Mouse (Mus musculus): ENCODE results near the gene Hist1h2bg. TPM values are rescaled to one million over a fixed set of nuclear protein-coding genes. Genes with fewer than 3 reads are reported as not detected.
"Not testable (repeated sequence)": the region's sequence is repeated elsewhere in the genome, so short reads cannot be mapped to it uniquely, and the experiment has no call there.

The Hist1h2bg gene
- polyA plus RNA-seq, 1 experiment from 2014 or later: 10.9 TPM

DNA sequence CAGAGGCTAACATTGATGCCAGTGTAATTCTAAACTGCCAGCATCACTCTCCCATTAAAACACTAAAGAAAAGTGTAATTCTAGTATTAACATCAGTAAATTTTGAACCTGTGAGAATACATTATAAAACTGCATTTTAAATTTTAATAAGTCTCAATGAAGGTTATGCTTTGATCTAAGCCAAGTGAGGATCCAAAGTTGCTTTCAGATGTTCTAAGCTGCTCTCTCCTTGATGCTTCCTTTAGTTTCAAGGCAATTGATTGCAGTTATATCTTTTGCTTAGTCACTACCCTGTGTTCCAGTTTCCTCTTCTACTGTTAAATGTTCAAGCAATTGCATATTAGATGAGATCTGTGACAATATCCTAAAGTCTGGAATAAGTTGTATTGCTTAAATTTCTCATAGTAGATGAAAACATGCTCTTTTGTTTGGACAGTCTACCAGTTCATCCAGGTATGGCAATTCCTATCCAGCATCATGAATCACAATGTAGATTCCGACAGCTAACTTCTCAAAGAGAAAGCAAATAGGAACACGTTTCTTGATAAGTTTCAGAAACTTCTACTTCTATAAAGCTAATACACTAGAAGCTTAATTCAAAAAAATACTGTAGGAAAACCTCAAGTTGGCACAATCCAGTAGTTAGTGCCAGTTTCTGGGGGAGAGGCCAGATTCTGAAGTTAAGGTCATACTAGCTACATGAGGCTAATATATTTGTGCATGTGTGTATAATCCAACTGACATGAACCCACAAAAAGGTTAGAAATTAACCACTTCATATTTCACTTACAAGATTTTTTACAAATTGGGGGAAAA, 1.2 kb downstream of the Hist1h2bg start:
- 21% methylated on average over 2 of the region's 2 CpGs for whole genome bisulfite sequencing
- Histone ChIP-seq H3K27me3 (no peaks in the 10 kb centered on the region), H3K36me3 (no peaks in the 10 kb centered on the region), H3K27ac (peak overlapping the region; percentile 98), H3K4me2 (peak overlapping the region; percentile 68), H3K9me3 (replicated peaks) (no peaks in the 10 kb centered on the region), H3K4me3 (replicated peaks) (peak overlapping the region; percentile 53), H3K9ac (peak overlapping the region; percentile 63), H3K4me1 (peaks cover 26% of the 10 kb centered on the region)
- ATAC-seq (replicated peaks; ENCODE audit: low FRiP score): no peak

DNA sequence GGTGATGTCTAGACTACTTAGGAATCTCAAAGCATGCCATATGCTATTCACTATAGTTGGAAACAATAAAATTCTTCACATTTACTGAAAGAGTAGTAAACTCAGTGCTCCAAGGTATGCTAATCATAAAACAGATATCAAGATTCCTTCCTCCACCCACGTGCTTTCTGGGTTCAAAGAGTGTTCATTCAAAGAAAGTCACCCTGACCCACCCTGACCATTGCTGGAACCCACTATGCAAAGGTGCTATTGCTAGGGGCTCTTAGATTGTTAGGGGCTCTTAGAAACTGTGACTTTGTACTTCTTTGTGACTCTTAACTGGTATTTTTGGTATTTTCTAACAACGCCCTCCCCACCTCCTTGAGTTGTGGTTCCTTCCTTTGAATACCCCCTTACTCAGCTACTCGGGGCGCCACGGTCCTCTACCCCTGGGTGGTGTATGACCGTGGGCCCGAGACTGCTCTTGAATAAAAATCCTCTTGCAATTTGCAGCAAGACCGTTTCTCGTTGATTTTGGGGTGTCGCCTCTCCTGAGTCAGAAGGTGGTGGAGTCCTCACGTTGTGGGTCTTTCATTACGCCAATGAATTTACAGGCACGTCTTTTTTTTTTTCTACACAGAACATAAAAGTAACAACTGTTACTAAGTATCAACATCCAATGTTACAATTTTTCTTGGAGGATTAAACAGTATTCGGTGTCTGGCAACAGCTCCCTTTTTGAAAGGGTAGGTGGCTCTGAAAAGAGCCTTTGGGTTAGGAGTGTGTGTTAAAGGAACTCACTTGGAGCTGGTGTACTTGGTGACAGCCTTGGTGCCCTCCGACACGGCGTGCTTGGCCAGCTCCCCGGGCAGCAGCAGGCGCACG, 2.1 kb downstream of the Hist1h2bg start:
- ATAC-seq (replicated peaks; ENCODE audit: low FRiP score); H3K9me3 ChIP-seq (replicated peaks); H3K36me3 ChIP-seq; H3K27me3 ChIP-seq: not testable (repeated sequence)
- Histone ChIP-seq H3K4me3 (replicated peaks) (peak overlapping the region; percentile 53), H3K9ac (peak overlapping the region; percentile 63), H3K4me1 (peaks cover 26% of the 10 kb centered on the region), H3K4me2 (peak overlapping the region; percentile 68), H3K27ac (peak overlapping the region; percentile 98)
- 7% methylated on average over 20 of the region's 20 CpGs for WGBS

DNA sequence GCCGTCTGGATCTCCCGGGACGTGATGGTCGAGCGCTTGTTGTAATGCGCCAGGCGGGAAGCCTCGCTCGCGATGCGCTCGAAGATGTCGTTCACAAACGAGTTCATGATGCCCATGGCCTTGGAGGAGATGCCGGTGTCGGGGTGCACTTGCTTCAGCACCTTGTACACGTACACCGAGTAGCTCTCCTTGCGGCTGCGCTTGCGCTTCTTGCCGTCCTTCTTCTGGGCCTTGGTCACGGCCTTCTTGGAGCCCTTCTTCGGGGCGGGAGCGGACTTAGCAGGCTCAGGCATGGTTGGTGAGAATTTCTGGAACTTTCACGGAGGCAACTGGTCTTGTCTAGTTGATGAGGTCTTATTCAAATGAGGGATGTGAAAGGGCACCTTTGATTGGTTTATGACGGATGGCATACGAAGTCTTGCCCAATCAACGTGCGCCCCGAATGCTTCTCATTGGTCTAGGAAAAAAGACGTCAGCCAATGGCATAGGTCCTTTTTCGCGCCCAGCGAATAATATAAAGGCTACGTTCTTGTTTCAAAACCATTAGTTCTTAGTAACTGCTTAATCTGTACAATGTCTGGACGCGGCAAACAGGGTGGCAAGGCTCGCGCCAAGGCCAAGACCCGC, 2.8 kb downstream of the Hist1h2bg start, which contains the start of the genes Hist1h2bf and Hist1h2ad:
Hist1h2bf (minus strand) TSS at position 299 of the 627 bp plus-strand sequence.
Hist1h2ad (plus strand) TSS at position 484 of the 627 bp plus-strand sequence.
- not testable (repeated sequence) for H3K9me3 ChIP-seq (replicated peaks); H3K27me3 ChIP-seq; H3K36me3 ChIP-seq
- Histone ChIP-seq H3K4me3 (replicated peaks) (peak within 1 kb of the TSS; percentile 53), H3K4me1 (peaks cover 26% of the 10 kb centered on the region), H3K9ac (peak within 1 kb of the TSS; percentile 63), H3K4me2 (peak within 1 kb of the TSS; percentile 68), H3K27ac (peak within 1 kb of the TSS; percentile 98)
- ATAC-seq (replicated peaks; ENCODE audit: low FRiP score): peak; percentile 93
- under 1% methylated on average over 42 of the region's 42 CpGs for WGBS

DNA sequence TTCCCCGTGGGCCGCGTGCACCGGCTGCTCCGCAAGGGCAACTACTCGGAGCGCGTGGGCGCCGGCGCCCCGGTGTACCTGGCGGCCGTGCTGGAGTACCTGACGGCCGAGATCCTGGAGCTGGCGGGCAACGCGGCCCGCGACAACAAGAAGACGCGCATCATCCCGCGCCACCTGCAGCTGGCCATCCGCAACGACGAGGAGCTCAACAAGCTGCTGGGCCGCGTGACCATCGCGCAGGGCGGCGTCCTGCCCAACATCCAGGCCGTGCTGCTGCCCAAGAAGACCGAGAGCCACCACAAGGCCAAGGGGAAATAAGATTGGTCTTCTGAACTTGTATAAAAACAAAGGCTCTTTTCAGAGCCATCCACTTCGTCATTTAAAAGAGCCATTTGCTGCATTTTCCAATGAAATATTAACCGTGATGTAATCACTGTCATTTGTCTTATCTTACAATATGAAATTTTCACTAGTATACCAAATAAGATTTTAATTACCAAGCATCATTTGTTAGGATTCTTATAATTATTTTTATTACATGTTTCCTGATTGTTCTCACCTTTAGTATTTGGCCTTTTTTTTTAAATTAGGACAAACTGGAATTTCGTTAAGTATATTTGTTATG, 3.5 kb downstream of the Hist1h2bg start:
- Histone ChIP-seq H3K4me1 (peaks cover 23% of the 10 kb centered on the region), H3K27ac (peak overlapping the region; percentile 98), H3K4me3 (replicated peaks) (peak overlapping the region; percentile 51), H3K9ac (0 out of 2 replicates have a peak overlapping the region, but pooled peaks have one; percentile 38), H3K4me2 (peak overlapping the region; percentile 68)
- not testable (repeated sequence) for H3K9me3 ChIP-seq (replicated peaks); H3K36me3 ChIP-seq; H3K27me3 ChIP-seq; ATAC-seq (replicated peaks; ENCODE audit: low FRiP score)
- 0% methylated on average over 16 of the region's 39 CpGs for WGBS

DNA sequence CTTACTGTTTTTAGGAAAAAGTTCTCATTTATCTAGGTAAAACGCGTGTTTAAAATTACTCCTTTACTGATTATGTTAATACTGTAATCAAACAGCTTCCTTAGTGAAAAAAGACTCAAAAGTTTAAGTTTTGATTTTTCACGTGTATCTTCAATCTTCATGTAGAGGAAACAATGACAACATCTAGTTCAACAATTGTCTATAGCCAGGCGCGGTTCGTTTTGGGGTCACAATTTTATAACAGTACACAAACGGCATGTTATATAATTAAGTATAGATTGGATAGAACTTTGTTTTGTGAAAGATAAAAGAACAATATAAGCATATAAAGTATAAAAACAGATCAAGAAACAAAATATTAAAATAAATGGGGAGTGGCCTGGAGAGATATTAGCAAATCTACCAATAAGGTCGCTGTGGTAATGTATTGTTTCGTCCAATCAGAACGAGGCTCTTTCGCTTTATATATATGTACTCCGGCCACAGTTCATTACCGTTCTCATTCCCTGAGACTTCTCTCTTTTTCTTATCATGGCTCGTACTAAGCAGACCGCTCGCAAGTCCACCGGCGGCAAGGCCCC, 4.2 kb downstream of the Hist1h2bg start, which contains the start of gene Hist1h3d:
Hist1h3d (plus strand) TSS at position 493 of the 581 bp plus-strand sequence.
- peak within 1 kb of the TSS; percentile 51 for H3K4me3 ChIP-seq (replicated peaks)
- H3K4me2 ChIP-seq: peak within 1 kb of the TSS; percentile 68
- H3K27ac ChIP-seq: peak within 1 kb of the TSS; percentile 93
- H3K4me1 ChIP-seq: peaks cover 19% of the 10 kb centered on the region
- ATAC-seq (replicated peaks; ENCODE audit: low FRiP score): peak; percentile 55
- no peaks in the 10 kb centered on the region for H3K27me3 ChIP-seq
- no peaks in the 10 kb centered on the region for H3K9me3 ChIP-seq (replicated peaks)
- under 1% methylated on average over 18 of the region's 18 CpGs for WGBS
- H3K36me3 ChIP-seq: no peaks in the 10 kb centered on the region
- H3K9ac ChIP-seq: peak within 1 kb of the TSS; percentile 67

DNA sequence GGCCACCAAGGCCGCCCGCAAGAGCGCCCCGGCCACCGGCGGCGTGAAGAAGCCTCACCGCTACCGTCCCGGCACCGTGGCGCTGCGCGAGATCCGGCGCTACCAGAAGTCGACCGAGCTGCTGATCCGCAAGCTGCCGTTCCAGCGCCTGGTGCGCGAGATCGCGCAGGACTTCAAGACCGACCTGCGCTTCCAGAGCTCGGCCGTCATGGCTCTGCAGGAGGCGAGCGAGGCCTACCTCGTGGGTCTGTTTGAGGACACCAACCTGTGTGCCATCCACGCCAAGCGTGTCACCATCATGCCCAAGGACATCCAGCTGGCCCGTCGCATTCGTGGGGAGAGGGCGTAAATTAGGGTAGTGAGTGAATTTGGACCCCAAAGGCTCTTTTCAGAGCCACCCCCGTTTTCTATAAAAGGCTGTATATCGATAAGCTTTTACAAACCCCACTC, 4.7 kb downstream of the Hist1h2bg start:
- not testable (repeated sequence) for H3K36me3 ChIP-seq; H3K27me3 ChIP-seq; ATAC-seq (replicated peaks; ENCODE audit: low FRiP score); H3K9me3 ChIP-seq (replicated peaks)
- peaks cover 19% of the 10 kb centered on the region for H3K4me1 ChIP-seq
- WGBS: 2% methylated on average over 11 of the region's 40 CpGs
- H3K4me2 ChIP-seq: peak overlapping the region; percentile 68
- peak overlapping the region; percentile 92 for H3K27ac ChIP-seq
- H3K9ac ChIP-seq: peak overlapping the region; percentile 67
- H3K4me3 ChIP-seq (replicated peaks): peak overlapping the region; percentile 51

DNA sequence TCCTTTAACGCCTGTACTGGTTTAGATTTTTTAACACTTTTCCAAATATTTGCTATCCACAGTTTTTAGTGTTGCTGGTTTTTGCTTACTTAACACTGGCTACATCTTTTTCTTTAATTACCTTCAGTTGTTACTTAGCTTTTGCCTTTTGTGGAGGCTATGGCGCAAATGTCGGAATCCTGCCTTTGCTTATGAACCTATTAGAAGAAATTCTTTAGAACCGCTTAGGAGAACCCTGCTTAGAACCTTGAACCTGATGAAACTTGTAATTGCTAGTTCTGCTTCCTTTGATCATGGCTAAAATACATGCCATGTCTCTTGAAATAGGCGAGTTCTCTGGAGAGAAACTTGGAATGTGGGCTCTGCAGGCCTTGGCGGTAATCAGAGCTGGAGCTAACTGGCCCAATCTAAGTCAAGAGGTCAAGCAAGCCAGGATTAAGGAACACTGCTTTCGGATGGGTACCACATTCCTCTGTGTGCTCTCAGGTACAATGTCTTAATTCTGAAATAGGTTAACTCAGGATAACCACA, 5.2 kb downstream of the Hist1h2bg start:
- Histone ChIP-seq H3K9me3 (replicated peaks) (no peaks in the 10 kb centered on the region), H3K36me3 (no peaks in the 10 kb centered on the region), H3K27ac (peak overlapping the region; percentile 92), H3K27me3 (no peaks in the 10 kb centered on the region), H3K4me3 (replicated peaks) (peak overlapping the region; percentile 51), H3K4me1 (peaks cover 19% of the 10 kb centered on the region), H3K9ac (peak overlapping the region; percentile 67), H3K4me2 (peak overlapping the region; percentile 68)
- 7% methylated on average over 7 of the region's 7 CpGs for WGBS
- no peak for ATAC-seq (replicated peaks; ENCODE audit: low FRiP score)

DNA sequence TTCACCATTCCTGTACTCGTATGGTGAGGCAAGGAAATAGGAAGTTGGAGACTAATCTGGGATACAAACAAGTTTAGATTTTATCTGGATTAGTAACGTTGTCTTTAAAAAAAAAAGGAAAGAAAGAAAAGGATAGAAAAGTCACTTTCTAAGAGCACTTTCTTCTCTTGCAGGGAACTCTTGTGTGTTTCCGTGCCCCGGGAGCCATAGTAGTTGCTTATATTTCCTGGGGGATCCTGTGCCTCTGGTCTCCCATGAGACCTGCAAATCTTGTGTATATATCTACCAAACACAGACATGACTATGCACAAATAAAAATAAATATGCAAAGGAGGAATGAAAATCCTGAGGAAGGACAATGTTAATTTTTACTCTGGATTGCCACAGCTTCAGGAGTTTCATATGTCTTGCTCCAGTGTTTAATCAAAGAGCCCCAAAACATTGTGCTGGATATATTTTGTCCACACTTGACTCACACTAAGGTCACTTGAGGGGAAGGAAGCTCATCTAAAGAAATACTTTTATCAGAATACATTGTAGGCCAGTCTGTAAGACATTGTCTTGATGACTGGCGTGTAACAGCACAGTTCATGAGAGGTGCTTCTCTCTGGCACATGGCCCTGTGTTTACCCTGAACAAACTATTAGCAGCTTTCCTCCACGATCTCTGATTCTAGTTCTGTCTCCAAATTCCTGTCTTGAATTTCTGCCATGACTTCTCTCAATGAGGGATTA, 5.9 kb downstream of the Hist1h2bg start:
- no peaks in the 10 kb centered on the region for H3K9me3 ChIP-seq (replicated peaks)
- H3K4me3 ChIP-seq (replicated peaks): peak overlapping the region; percentile 51
- no peak for ATAC-seq (replicated peaks; ENCODE audit: low FRiP score)
- H3K27ac ChIP-seq: peak overlapping the region; percentile 92
- peak overlapping the region; percentile 68 for H3K4me2 ChIP-seq
- peaks cover 22% of the 10 kb centered on the region for H3K4me1 ChIP-seq
- H3K9ac ChIP-seq: peak overlapping the region; percentile 67
- H3K36me3 ChIP-seq: no peaks in the 10 kb centered on the region
- WGBS: 42% methylated on average over 6 of the region's 6 CpGs
- no peaks in the 10 kb centered on the region for H3K27me3 ChIP-seq

DNA sequence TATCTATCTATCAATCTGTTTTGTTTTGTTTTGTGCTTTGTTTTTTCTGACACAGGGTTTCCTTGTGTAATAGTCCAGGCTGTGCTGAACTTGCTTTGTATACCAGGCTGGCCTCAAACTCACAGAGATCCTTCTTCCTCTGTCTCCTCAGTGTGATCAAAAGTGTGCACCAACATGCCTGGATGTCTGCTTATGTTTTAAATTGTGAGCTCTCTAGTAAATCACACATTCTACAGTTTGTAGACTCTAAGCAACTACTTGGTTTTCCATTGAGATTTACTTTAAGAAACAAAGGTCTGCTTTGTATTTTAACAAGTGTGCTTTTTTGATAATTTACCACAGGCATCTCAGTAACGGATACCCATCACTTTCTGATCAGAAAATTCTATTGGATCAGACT, 6.6 kb downstream of the Hist1h2bg start:
- Histone ChIP-seq H3K36me3 (no peaks in the 10 kb centered on the region), H3K9ac (no peak overlapping the region), H3K27ac (no peak overlapping the region), H3K4me2 (no peak overlapping the region), H3K4me3 (replicated peaks) (no peak overlapping the region), H3K9me3 (replicated peaks) (no peaks in the 10 kb centered on the region), H3K27me3 (no peaks in the 10 kb centered on the region), H3K4me1 (peaks cover 25% of the 10 kb centered on the region)
- 94% methylated on average over 1 of the region's 1 CpGs for WGBS
- no peak for ATAC-seq (replicated peaks; ENCODE audit: low FRiP score)

DNA sequence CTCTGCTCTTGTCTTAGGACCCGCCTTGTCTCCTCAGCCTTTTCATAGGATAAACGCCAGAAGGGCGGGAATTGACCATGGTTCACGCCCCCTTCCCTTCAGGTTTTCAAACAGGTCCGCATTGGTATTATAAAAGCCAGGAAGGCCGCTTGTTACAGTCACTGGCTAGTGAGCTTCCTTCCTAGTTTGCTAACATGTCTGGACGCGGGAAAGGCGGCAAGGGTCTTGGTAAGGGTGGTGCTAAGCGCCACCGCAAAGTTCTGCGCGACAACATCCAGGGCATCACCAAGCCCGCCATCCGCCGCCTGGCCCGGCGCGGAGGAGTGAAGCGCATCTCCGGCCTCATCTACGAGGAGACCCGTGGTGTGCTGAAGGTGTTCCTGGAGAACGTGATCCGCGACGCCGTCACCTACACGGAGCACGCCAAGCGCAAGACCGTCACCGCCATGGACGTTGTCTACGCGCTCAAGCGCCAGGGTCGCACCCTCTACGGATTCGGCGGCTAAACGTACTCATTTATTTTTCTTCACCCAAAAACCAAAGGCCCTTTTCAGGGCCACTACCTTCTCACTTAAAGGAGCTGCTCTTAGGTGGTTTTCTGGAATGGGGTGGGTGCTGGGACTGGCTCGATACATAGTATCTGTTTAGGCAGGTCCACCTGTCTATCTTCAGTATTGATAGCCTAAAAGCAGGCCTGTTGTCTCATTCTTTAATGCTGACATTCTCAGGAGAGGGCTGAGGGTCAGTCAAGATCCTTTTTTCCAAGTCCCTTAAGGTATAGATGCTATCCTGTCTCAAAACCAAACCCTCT, 10.4 kb downstream of the Hist1h2bg start, which contains the start of gene Hist1h4d:
Hist1h4d (plus strand) TSS at position 191 of the 811 bp plus-strand sequence.
- Histone ChIP-seq H3K4me2 (peak within 1 kb of the TSS; percentile 63), H3K4me3 (replicated peaks) (peak within 1 kb of the TSS; percentile 48), H3K27ac (peak within 1 kb of the TSS; percentile 98), H3K4me1 (peaks cover 36% of the 10 kb centered on the region), H3K9me3 (replicated peaks) (no peaks in the 10 kb centered on the region), H3K27me3 (no peaks in the 10 kb centered on the region), H3K36me3 (no peaks in the 10 kb centered on the region), H3K9ac (peak within 1 kb of the TSS; percentile 73)
- ATAC-seq (replicated peaks; ENCODE audit: low FRiP score): peak; percentile 93
- WGBS: under 1% methylated on average over 43 of the region's 43 CpGs
